Mouse (Mus musculus) lung, embryonic 15.5 days (tissue): Measurements from ENCODE around the gene Ephb1. TPM values are rescaled to one million over a fixed set of nuclear protein-coding genes. Genes with fewer than 3 reads are reported as not detected.

ENCODE experiments used
- ATAC-seq: fragments of 200-750 bp; cut with Nextera tagmentation; 2 replicates; pipeline ENCODE4 v1.8.0; 2017; ENCODE audit warnings: moderate number of reproducible peaks, borderline replicate concordance; ENCODE audit not compliant: low FRiP score, low TSS enrichment; ENCODE audit errors: extremely low read depth
- H3K27ac ChIP-seq: fragments of 300-500 bp; sonication (generic); 2 replicates; pipeline ENCODE4 v1.5.1; 2015; ENCODE audit warnings: moderate library complexity, mild to moderate bottlenecking, inconsistent platforms
- H3K27me3 ChIP-seq: fragments of 300-500 bp; sonication (generic); 2 replicates; pipeline ENCODE4 v1.6.1; 2015; ENCODE audit warnings: inconsistent platforms
- H3K36me3 ChIP-seq: fragments of 300-500 bp; sonication (generic); 2 replicates; pipeline ENCODE4 v1.6.1; 2015; ENCODE audit warnings: inconsistent platforms
- H3K4me1 ChIP-seq: fragments of 300-500 bp; sonication (generic); 2 replicates; pipeline ENCODE4 v1.6.1; 2015; ENCODE audit warnings: inconsistent platforms
- H3K4me2 ChIP-seq: fragments of 300-500 bp; sonication (generic); 2 replicates; pipeline ENCODE4 v1.6.1; 2015; ENCODE audit warnings: inconsistent platforms, mild to moderate bottlenecking, moderate library complexity
- H3K4me3 ChIP-seq: fragments of 300-500 bp; sonication (generic); 2 replicates; pipeline ENCODE4 v1.5.1; 2015; ENCODE audit warnings: mild to moderate bottlenecking, inconsistent platforms
- H3K9ac ChIP-seq: fragments of 300-500 bp; sonication (generic); 2 replicates; pipeline ENCODE4 v1.6.1; 2015; ENCODE audit warnings: inconsistent platforms
- H3K9me3 ChIP-seq: fragments of 300-500 bp; sonication (generic); 2 replicates; pipeline ENCODE4 v1.6.1; 2016; ENCODE audit warnings: inconsistent platforms
- WGBS: fragments of 180-500 bp; shearing (Covaris S2); methylation state at CpG from one replicate; pipeline ENCODE4 v1.1.7; 2015; 5-methylcytosine and 5-hydroxymethylcytosine counted together
- microRNA-seq: library from miRNA; unstranded; fragments of <30 nt; microRNA quantifications from one replicate; pipeline ENCODE4, GENCODE M21; 2016
- polyA plus RNA-seq: library from polyadenylated mRNA; unstranded; fragments of >200 nt; fragmentation: Nextera tagmentation; extraction: Ambion mirVana; gene quantifications from 2 replicates; pipeline ENCODE4 v1.2.1, GENCODE M21; 2015

The Ephb1 gene
- polyA plus RNA-seq, 1 experiment from 2014 or later = 1.8 TPM

GRCm38 (mm10) chr9:101909491-101909890, 445.0 kb downstream of the Ephb1 start:
- Histone ChIP-seq H3K4me2 (no peak overlapping the region), H3K4me1 (no peaks in the 10 kb centered on the region; the same call in 1 of the 2 replicates), H3K27me3 (no peaks in the 10 kb centered on the region), H3K27ac (no peak overlapping the region), H3K4me3 (no peak overlapping the region), H3K9ac (no peak overlapping the region), H3K36me3 (no peaks in the 10 kb centered on the region), H3K9me3 (no peaks in the 10 kb centered on the region)
- no peak for ATAC-seq
- 77% methylated on average over 4 of the region's 4 CpGs for WGBS

GRCm38 (mm10) chr9:101908849-101909248, 445.6 kb downstream of the Ephb1 start:
- H3K27ac ChIP-seq = no peak overlapping the region
- H3K4me1 ChIP-seq = no peaks in the 10 kb centered on the region; the same call in 1 of the 2 replicates
- no peaks in the 10 kb centered on the region for H3K9me3 ChIP-seq
- ATAC-seq = no peak
- WGBS = 48% methylated on average over 5 of the region's 5 CpGs
- H3K9ac ChIP-seq = no peak overlapping the region
- no peak overlapping the region for H3K4me2 ChIP-seq
- no peak overlapping the region for H3K4me3 ChIP-seq
- H3K36me3 ChIP-seq = no peaks in the 10 kb centered on the region
- H3K27me3 ChIP-seq = no peaks in the 10 kb centered on the region

GRCm38 (mm10) chr9:101907747-101908255, 446.7 kb downstream of the Ephb1 start:
- no peak overlapping the region for H3K9ac ChIP-seq
- no peak overlapping the region for H3K27ac ChIP-seq
- no peak overlapping the region for H3K4me3 ChIP-seq
- no peak for ATAC-seq
- H3K36me3 ChIP-seq = no peaks in the 10 kb centered on the region
- no peak overlapping the region for H3K4me2 ChIP-seq
- no peaks in the 10 kb centered on the region; the same call in 1 of the 2 replicates for H3K4me1 ChIP-seq
- H3K27me3 ChIP-seq = no peaks in the 10 kb centered on the region
- 55% methylated on average over 6 of the region's 6 CpGs for WGBS
- no peaks in the 10 kb centered on the region for H3K9me3 ChIP-seq

- 66% methylated on average over 3 of the region's 3 CpGs for WGBS
- ATAC-seq = no peak
- Histone ChIP-seq H3K27me3 (no peaks in the 10 kb centered on the region), H3K36me3 (no peaks in the 10 kb centered on the region), H3K9ac (no peak overlapping the region), H3K4me3 (no peak overlapping the region), H3K4me1 (no peaks in the 10 kb centered on the region), H3K4me2 (no peak overlapping the region), H3K27ac (no peak overlapping the region), H3K9me3 (no peaks in the 10 kb centered on the region)
Observed at GRCm38 (mm10) chr9:101903406-101903805, 451.1 kb downstream of the Ephb1 start.

- no peaks in the 10 kb centered on the region for H3K36me3 ChIP-seq
- H3K27ac ChIP-seq = no peak overlapping the region
- no peaks in the 10 kb centered on the region for H3K9me3 ChIP-seq
- H3K4me2 ChIP-seq = no peak overlapping the region
- H3K4me1 ChIP-seq = no peaks in the 10 kb centered on the region
- no peak overlapping the region for H3K4me3 ChIP-seq
- no peak for ATAC-seq
- WGBS = 73% methylated on average over 1 of the region's 1 CpGs
- no peak overlapping the region for H3K9ac ChIP-seq
- no peaks in the 10 kb centered on the region for H3K27me3 ChIP-seq
Observed at GRCm38 (mm10) chr9:101897851-101898250, 456.6 kb downstream of the Ephb1 start.

- ATAC-seq = no peak
- Histone ChIP-seq H3K4me1 (no peaks in the 10 kb centered on the region), H3K27me3 (no peaks in the 10 kb centered on the region), H3K36me3 (no peaks in the 10 kb centered on the region), H3K27ac (no peak overlapping the region), H3K4me2 (no peak overlapping the region), H3K9ac (no peak overlapping the region), H3K4me3 (no peak overlapping the region), H3K9me3 (no peaks in the 10 kb centered on the region)
- 30% methylated on average over 2 of the region's 2 CpGs for WGBS
Observed at GRCm38 (mm10) chr9:101883295-101883694, 471.2 kb downstream of the Ephb1 start.

- no peak overlapping the region for H3K9ac ChIP-seq
- no peak overlapping the region for H3K4me2 ChIP-seq
- no peak overlapping the region for H3K27ac ChIP-seq
- no peak for ATAC-seq
- H3K4me3 ChIP-seq = no peak overlapping the region
- no peaks in the 10 kb centered on the region for H3K36me3 ChIP-seq
- no peaks in the 10 kb centered on the region for H3K27me3 ChIP-seq
- no peaks in the 10 kb centered on the region for H3K9me3 ChIP-seq
- no peaks in the 10 kb centered on the region for H3K4me1 ChIP-seq
- 60% methylated on average over 11 of the region's 11 CpGs for WGBS
Observed at GRCm38 (mm10) chr9:101877109-101877987, 477.1 kb downstream of the Ephb1 start.

- no peaks in the 10 kb centered on the region for H3K36me3 ChIP-seq
- no peak overlapping the region for H3K4me3 ChIP-seq
- no peak for ATAC-seq
- H3K9me3 ChIP-seq = no peaks in the 10 kb centered on the region
- no peak overlapping the region for H3K4me2 ChIP-seq
- 87% methylated on average over 1 of the region's 1 CpGs for WGBS
- no peaks in the 10 kb centered on the region for H3K4me1 ChIP-seq
- no peaks in the 10 kb centered on the region for H3K27me3 ChIP-seq
- no peak overlapping the region for H3K9ac ChIP-seq
- H3K27ac ChIP-seq = no peak overlapping the region
Observed at GRCm38 (mm10) chr9:101875306-101875705, 479.2 kb downstream of the Ephb1 start.

Small RNAs within 50 kb of the gene (microRNA-seq; reads per million reads assigned to microRNA genes)
- gene Mir7243 = not detected

Other genes with a start within 250 kb of the Ephb1 start
- gene Ky, start 151.1 kb upstream of the Ephb1 start, polyA plus RNA-seq = 0.15 and 0.36 TPM in 2 replicates